Mouse (Mus musculus) liver, embryonic 14.5 days (tissue): ENCODE results near the gene Abhd16a. TPM values are rescaled to one million over a fixed set of nuclear protein-coding genes. Genes with fewer than 3 reads are reported as not detected.

Source experiments
- ATAC-seq: fragments of 200-750 bp; cut with Nextera tagmentation; 2 replicates; pipeline ENCODE4 v1.8.0; 2017; ENCODE audit warnings: moderate number of reproducible peaks, mild to moderate bottlenecking, moderate library complexity; ENCODE audit not compliant: insufficient read depth
- DNase-seq, 3 experiments: peaks; one replicate each; pipeline ENCODE4 v3.0.0-alpha.2; 2012 to 2013; ENCODE audit warnings: low read depth in 3 of 3, low spot score in 3 of 3
- H3K27ac ChIP-seq: fragments of 300-500 bp; sonication (generic); 2 replicates; pipeline ENCODE4 v1.5.1; 2014; ENCODE audit warnings: moderate library complexity, mild to moderate bottlenecking, control low read depth, inconsistent platforms
- H3K27me3 ChIP-seq: fragments of 300-500 bp; sonication (generic); 2 replicates; pipeline ENCODE4 v1.6.1; 2014; ENCODE audit warnings: mild to moderate bottlenecking, low read length, moderate library complexity; ENCODE audit not compliant: control insufficient read depth, insufficient read depth
- H3K36me3 ChIP-seq: fragments of 300-500 bp; sonication (generic); replicated peaks from 2 replicates; pipeline ENCODE4 v1.6.1; 2014; ENCODE audit warnings: low read depth; ENCODE audit not compliant: control insufficient read depth, insufficient read depth
- H3K4me1 ChIP-seq, 2 experiments: fragments of 200-500 bp in 1 of 2; fragments of 300-500 bp in 1 of 2; sonication (generic) in 1 of 2; replicated peaks; 2 replicates each; pipeline ENCODE4 v1.6.1; 2012 to 2014; ENCODE audit warnings: antibody characterized with exemption in 1 of 2, inconsistent platforms in 1 of 2, low read length in 1 of 2; ENCODE audit not compliant: control insufficient read depth in 2 of 2, insufficient read depth in 2 of 2
- H3K4me2 ChIP-seq: fragments of 300-500 bp; sonication (generic); 2 replicates; pipeline ENCODE4 v1.6.1; 2014; ENCODE audit warnings: low read depth, mild to moderate bottlenecking, control low read depth, moderate library complexity
- H3K4me3 ChIP-seq, 2 experiments: fragments of 200-500 bp in 1 of 2; fragments of 300-500 bp in 1 of 2; sonication (generic) in 1 of 2; 2 replicates each; pipeline ENCODE4 v1.5.1; 2012 to 2014; ENCODE audit warnings: low read depth in 2 of 2, low read length in 2 of 2, mild to moderate bottlenecking in 2 of 2, control low read depth in 1 of 2, inconsistent platforms in 1 of 2, moderate library complexity in 1 of 2; ENCODE audit not compliant: insufficient read depth in 1 of 2
- H3K9ac ChIP-seq: fragments of 300-500 bp; sonication (generic); replicated peaks from 2 replicates; pipeline ENCODE4 v1.6.1; 2014; ENCODE audit warnings: mild to moderate bottlenecking, control low read depth, moderate library complexity
- H3K9me3 ChIP-seq: fragments of 300-500 bp; sonication (generic); 2 replicates; pipeline ENCODE4 v1.6.1; 2016; ENCODE audit warnings: low read length, mixed read lengths; ENCODE audit not compliant: control insufficient read depth
- CTCF ChIP-seq: IDR thresholded peaks from 2 replicates; pipeline ENCODE4 v1.5.1; 2016; ENCODE audit warnings: antibody characterized with exemption, low read depth, control low read depth
- EP300 ChIP-seq: IDR thresholded peaks from 2 replicates; pipeline ENCODE4 v1.6.1; 2016; ENCODE audit warnings: antibody characterized with exemption, low read depth
- WGBS: fragments of 180-500 bp; shearing (Covaris S2); extraction: QIAGEN DNeasy Blood & Tissue Kit; methylation state at CpG from one replicate; pipeline ENCODE4 v1.1.7; 2014; ENCODE audit not compliant: insufficient replicate concordance; 5-methylcytosine and 5-hydroxymethylcytosine counted together
- polyA plus RNA-seq, 2 experiments: library from polyadenylated mRNA; depleted of rRNA in 1 of 2; stranded (reverse) in 1 of 2; unstranded in 1 of 2; fragments of >200 nt; fragmentation: Nextera tagmentation in 1 of 2; extraction: Ambion mirVana in 1 of 2; gene quantifications; 2 replicates each; pipeline versions ENCODE4 v1.2.1 to v1.2.3; 2012 to 2014

Gene Abhd16a
- polyA plus RNA-seq, 2 experiments: 30.0 to 42.3 TPM

DNA sequence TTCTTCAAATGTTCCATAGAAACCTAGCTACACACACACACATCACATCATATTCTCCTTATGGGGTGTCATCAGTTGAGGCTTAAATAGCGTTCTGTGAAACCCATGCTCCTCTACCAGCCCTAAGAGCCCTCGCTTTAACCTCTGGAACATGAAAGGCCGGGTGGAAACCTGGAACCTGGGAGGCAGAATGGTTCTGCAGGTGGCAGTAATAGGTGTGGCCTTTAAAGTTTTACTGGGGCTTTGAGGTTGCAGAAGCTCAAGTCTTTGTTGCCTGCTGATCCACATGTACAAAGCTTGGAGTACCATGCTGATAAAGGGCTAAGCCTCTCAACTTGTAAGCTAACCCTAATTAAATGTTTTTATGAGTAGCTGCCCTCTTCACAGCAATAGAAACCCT, 58.3 kb downstream of the Abhd16a start:
- ATAC-seq (no peak), DNase-seq (no peak)
- Histone ChIP-seq H3K9ac (no peak overlapping the region), H3K27me3 (no peaks in the 10 kb centered on the region), H3K4me2 (no peak overlapping the region), H3K36me3 (peaks cover 82% of the 10 kb centered on the region), H3K4me1 (no peaks in the 10 kb centered on the region), H3K9me3 (no peaks in the 10 kb centered on the region), H3K4me3 (no peak overlapping the region), H3K27ac (no peak overlapping the region)
- WGBS: 67% methylated on average over 3 of the region's 3 CpGs
- TF ChIP-seq CTCF (no peak), EP300 (no peak)

DNA sequence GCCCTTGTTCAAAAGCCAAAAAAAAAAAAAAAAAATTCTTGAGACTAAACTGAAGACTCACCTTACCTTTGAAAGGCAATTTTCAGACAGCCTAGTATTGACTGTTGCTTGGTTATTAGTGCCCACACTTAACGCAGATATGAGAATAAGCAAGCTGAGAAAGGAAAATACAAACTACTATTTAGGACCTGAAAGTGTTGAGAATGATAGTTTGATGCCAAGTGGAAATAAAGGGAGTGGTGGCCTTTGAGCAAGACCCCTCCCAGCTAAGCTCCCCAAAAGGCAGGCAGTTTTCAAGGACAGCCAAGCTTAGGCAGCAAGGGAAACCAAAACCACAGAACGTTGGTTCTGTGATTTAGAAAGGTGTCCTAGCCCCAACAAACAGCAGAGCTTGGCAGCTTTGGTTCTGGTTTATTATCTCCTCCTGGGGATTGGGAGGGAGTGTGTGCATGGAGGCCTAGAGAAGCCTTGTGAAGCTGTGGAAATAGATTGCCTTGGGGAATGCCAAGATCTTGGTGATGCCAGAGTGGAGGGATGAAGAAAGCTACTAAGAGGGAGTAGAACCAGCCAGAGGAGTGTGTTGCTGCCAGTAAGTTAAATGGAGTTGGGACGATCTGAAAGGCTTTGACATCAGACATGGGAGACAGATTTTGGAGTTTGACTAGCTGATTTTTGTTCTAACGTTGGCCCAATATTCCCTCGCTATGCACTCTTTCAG, 59.0 kb downstream of the Abhd16a start:
- H3K9ac ChIP-seq: no peak overlapping the region
- peaks cover 82% of the 10 kb centered on the region for H3K36me3 ChIP-seq
- DNase-seq (no peak), ATAC-seq (no peak)
- H3K27ac ChIP-seq: no peak overlapping the region
- H3K4me3 ChIP-seq: no peak overlapping the region
- WGBS: 66% methylated on average over 5 of the region's 5 CpGs
- H3K4me2 ChIP-seq: no peak overlapping the region
- TF ChIP-seq CTCF (no peak), EP300 (no peak)
- no peaks in the 10 kb centered on the region for H3K27me3 ChIP-seq
- no peaks in the 10 kb centered on the region for H3K9me3 ChIP-seq
- no peaks in the 10 kb centered on the region for H3K4me1 ChIP-seq

GRCm38 (mm10) chr17:35152121-35152520, 63.1 kb downstream of the Abhd16a start:
- no peak for TF ChIP-seq EP300
- no peak for TF ChIP-seq CTCF
- no peak overlapping the region for H3K9ac ChIP-seq
- H3K27ac ChIP-seq: no peak overlapping the region
- no peaks in the 10 kb centered on the region for H3K4me1 ChIP-seq
- no peak overlapping the region for H3K4me2 ChIP-seq
- ATAC-seq: no peak
- no peak for DNase-seq
- no peak overlapping the region for H3K4me3 ChIP-seq
- no peaks in the 10 kb centered on the region for H3K27me3 ChIP-seq
- H3K36me3 ChIP-seq: peaks cover 84% of the 10 kb centered on the region
- H3K9me3 ChIP-seq: no peaks in the 10 kb centered on the region
- WGBS: 89% methylated on average over 4 of the region's 4 CpGs

Other genes with a start within 250 kb of the Abhd16a start
Only the 30 nearest of the 44 such genes appear.
- gene Hspa1b, start 130.0 kb upstream of the Abhd16a start, polyA plus RNA-seq (2012; rRNA removed): 1.5 and 3.5 TPM in 2 replicates
- not detected in 2 replicates for gene Hspa1b, start 130.0 kb upstream of the Abhd16a start, polyA plus RNA-seq (2014; fragmentation: Nextera tagmentation; extraction: Ambion mirVana)
- gene Gm20481, start 119.4 kb upstream of the Abhd16a start, polyA plus RNA-seq (2012; rRNA removed): not detected in 2 replicates
- not detected in 2 replicates for gene Gm20481, start 119.4 kb upstream of the Abhd16a start, polyA plus RNA-seq (2014; fragmentation: Nextera tagmentation; extraction: Ambion mirVana)
- 0.90 and 2.5 TPM in 2 replicates for gene Hspa1a, start 117.1 kb upstream of the Abhd16a start, polyA plus RNA-seq (2012; rRNA removed)
- gene Hspa1a, start 117.1 kb upstream of the Abhd16a start, polyA plus RNA-seq (2014; fragmentation: Nextera tagmentation; extraction: Ambion mirVana): 0.38 and 0.41 TPM in 2 replicates
- 0.02 TPM in 1 of 2 replicates, not detected in the other for gene Hspa1l, start 116.6 kb upstream of the Abhd16a start, polyA plus RNA-seq (2012; rRNA removed)
- gene Hspa1l, start 116.6 kb upstream of the Abhd16a start, polyA plus RNA-seq (2014; fragmentation: Nextera tagmentation; extraction: Ambion mirVana): 0.19 and 0.25 TPM in 2 replicates
- 81.5 and 121 TPM in 2 replicates for gene Lsm2, start 107.4 kb upstream of the Abhd16a start, polyA plus RNA-seq (2012; rRNA removed)
- 122 and 132 TPM in 2 replicates for gene Lsm2, start 107.4 kb upstream of the Abhd16a start, polyA plus RNA-seq (2014; fragmentation: Nextera tagmentation; extraction: Ambion mirVana)
- 58.2 and 67.6 TPM in 2 replicates for gene Vars, start 88.3 kb upstream of the Abhd16a start, polyA plus RNA-seq (2012; rRNA removed)
- gene Vars, start 88.3 kb upstream of the Abhd16a start, polyA plus RNA-seq (2014; fragmentation: Nextera tagmentation; extraction: Ambion mirVana): 61.7 and 77.3 TPM in 2 replicates
- 0.12 and 0.18 TPM in 2 replicates for gene Vwa7, start 72.7 kb upstream of the Abhd16a start, polyA plus RNA-seq (2012; rRNA removed)
- 0.09 TPM in 1 of 2 replicates, not detected in the other for gene Vwa7, start 72.7 kb upstream of the Abhd16a start, polyA plus RNA-seq (2014; fragmentation: Nextera tagmentation; extraction: Ambion mirVana)
- gene Sapcd1, start 61.2 kb upstream of the Abhd16a start, polyA plus RNA-seq (2012; rRNA removed): 2.3 and 2.7 TPM in 2 replicates
- 2.5 and 2.7 TPM in 2 replicates for gene Sapcd1, start 61.2 kb upstream of the Abhd16a start, polyA plus RNA-seq (2014; fragmentation: Nextera tagmentation; extraction: Ambion mirVana)
- gene Msh5, start 42.5 kb upstream of the Abhd16a start, polyA plus RNA-seq (2012; rRNA removed): 3.3 and 4.3 TPM in 2 replicates
- gene Msh5, start 42.5 kb upstream of the Abhd16a start, polyA plus RNA-seq (2014; fragmentation: Nextera tagmentation; extraction: Ambion mirVana): 2.3 and 2.9 TPM in 2 replicates
- gene Clic1, start 39.3 kb upstream of the Abhd16a start, polyA plus RNA-seq (2012; rRNA removed): 76.4 and 78.0 TPM in 2 replicates
- 38.1 and 39.9 TPM in 2 replicates for gene Clic1, start 39.3 kb upstream of the Abhd16a start, polyA plus RNA-seq (2014; fragmentation: Nextera tagmentation; extraction: Ambion mirVana)
- 12.0 and 12.3 TPM in 2 replicates for gene Ddah2, start 30.2 kb upstream of the Abhd16a start, polyA plus RNA-seq (2012; rRNA removed)
- gene Ddah2, start 30.2 kb upstream of the Abhd16a start, polyA plus RNA-seq (2014; fragmentation: Nextera tagmentation; extraction: Ambion mirVana): 16.1 and 17.3 TPM in 2 replicates
- 0.26 and 0.48 TPM in 2 replicates for gene Ly6g6c, start 23.9 kb upstream of the Abhd16a start, polyA plus RNA-seq (2012; rRNA removed)
- gene Ly6g6c, start 23.9 kb upstream of the Abhd16a start, polyA plus RNA-seq (2014; fragmentation: Nextera tagmentation; extraction: Ambion mirVana): 0.24 and 0.37 TPM in 2 replicates
- 2.3 and 2.6 TPM in 2 replicates for gene Mpig6b, start 23.1 kb upstream of the Abhd16a start, polyA plus RNA-seq (2012; rRNA removed)
- gene Mpig6b, start 23.1 kb upstream of the Abhd16a start, polyA plus RNA-seq (2014; fragmentation: Nextera tagmentation; extraction: Ambion mirVana): 4.0 and 6.6 TPM in 2 replicates
- 0.08 and 0.32 TPM in 2 replicates for gene Ly6g6e, start 12.4 kb upstream of the Abhd16a start, polyA plus RNA-seq (2012; rRNA removed)
- gene Ly6g6e, start 12.4 kb upstream of the Abhd16a start, polyA plus RNA-seq (2014; fragmentation: Nextera tagmentation; extraction: Ambion mirVana): not detected in 2 replicates
- gene Ly6g6d, start 11.2 kb upstream of the Abhd16a start, polyA plus RNA-seq (2012; rRNA removed): 0.95 and 1.2 TPM in 2 replicates
- gene Ly6g6d, start 11.2 kb upstream of the Abhd16a start, polyA plus RNA-seq (2014; fragmentation: Nextera tagmentation; extraction: Ambion mirVana): 0.28 and 0.77 TPM in 2 replicates
- 4.1 and 5.1 TPM in 2 replicates for gene Ly6g6f, start 3.7 kb upstream of the Abhd16a start, polyA plus RNA-seq (2012; rRNA removed)
- gene Ly6g6f, start 3.7 kb upstream of the Abhd16a start, polyA plus RNA-seq (2014; fragmentation: Nextera tagmentation; extraction: Ambion mirVana): 5.0 and 6.3 TPM in 2 replicates
- not detected in 2 replicates for gene Ly6g5c, start 19.0 kb downstream of the Abhd16a start, polyA plus RNA-seq (2012; rRNA removed)
- gene Ly6g5c, start 19.0 kb downstream of the Abhd16a start, polyA plus RNA-seq (2014; fragmentation: Nextera tagmentation; extraction: Ambion mirVana): not detected in 2 replicates
- 0.57 and 0.70 TPM in 2 replicates for gene Ly6g5b, start 26.2 kb downstream of the Abhd16a start, polyA plus RNA-seq (2012; rRNA removed)
- 0.27 TPM in 1 of 2 replicates, not detected in the other for gene Ly6g5b, start 26.2 kb downstream of the Abhd16a start, polyA plus RNA-seq (2014; fragmentation: Nextera tagmentation; extraction: Ambion mirVana)
- 8.9 and 10.0 TPM in 2 replicates for gene Gpank1, start 32.2 kb downstream of the Abhd16a start, polyA plus RNA-seq (2012; rRNA removed)
- 12.2 and 12.7 TPM in 2 replicates for gene Gpank1, start 32.2 kb downstream of the Abhd16a start, polyA plus RNA-seq (2014; fragmentation: Nextera tagmentation; extraction: Ambion mirVana)
- 79.2 and 106 TPM in 2 replicates for gene Csnk2b, start 32.8 kb downstream of the Abhd16a start, polyA plus RNA-seq (2012; rRNA removed)
- gene Csnk2b, start 32.8 kb downstream of the Abhd16a start, polyA plus RNA-seq (2014; fragmentation: Nextera tagmentation; extraction: Ambion mirVana): 127 and 142 TPM in 2 replicates
- gene D17H6S53E, start 37.1 kb downstream of the Abhd16a start, polyA plus RNA-seq (2012; rRNA removed): 0.75 and 1.5 TPM in 2 replicates
- gene D17H6S53E, start 37.1 kb downstream of the Abhd16a start, polyA plus RNA-seq (2014; fragmentation: Nextera tagmentation; extraction: Ambion mirVana): 1.3 and 1.5 TPM in 2 replicates
- 285 and 317 TPM in 2 replicates for gene Apom, start 42.8 kb downstream of the Abhd16a start, polyA plus RNA-seq (2012; rRNA removed)
- 750 and 763 TPM in 2 replicates for gene Apom, start 42.8 kb downstream of the Abhd16a start, polyA plus RNA-seq (2014; fragmentation: Nextera tagmentation; extraction: Ambion mirVana)
- gene Bag6, start 45.9 kb downstream of the Abhd16a start, polyA plus RNA-seq (2012; rRNA removed): 45.7 and 48.1 TPM in 2 replicates
- gene Bag6, start 45.9 kb downstream of the Abhd16a start, polyA plus RNA-seq (2014; fragmentation: Nextera tagmentation; extraction: Ambion mirVana): 22.9 and 30.5 TPM in 2 replicates
- gene Prrc2a, start 75.6 kb downstream of the Abhd16a start, polyA plus RNA-seq (2012; rRNA removed): 61.4 and 67.5 TPM in 2 replicates
- 33.4 and 46.0 TPM in 2 replicates for gene Prrc2a, start 75.6 kb downstream of the Abhd16a start, polyA plus RNA-seq (2014; fragmentation: Nextera tagmentation; extraction: Ambion mirVana)
- gene Aif1, start 86.8 kb downstream of the Abhd16a start, polyA plus RNA-seq (2012; rRNA removed): 3.1 and 8.1 TPM in 2 replicates
- gene Aif1, start 86.8 kb downstream of the Abhd16a start, polyA plus RNA-seq (2014; fragmentation: Nextera tagmentation; extraction: Ambion mirVana): 18.6 and 20.7 TPM in 2 replicates
- 25.6 and 37.4 TPM in 2 replicates for gene Lst1, start 99.2 kb downstream of the Abhd16a start, polyA plus RNA-seq (2012; rRNA removed)
- gene Lst1, start 99.2 kb downstream of the Abhd16a start, polyA plus RNA-seq (2014; fragmentation: Nextera tagmentation; extraction: Ambion mirVana): 32.8 and 37.7 TPM in 2 replicates
- gene Ltb, start 105.2 kb downstream of the Abhd16a start, polyA plus RNA-seq (2012; rRNA removed): 0.47 and 0.70 TPM in 2 replicates
- gene Ltb, start 105.2 kb downstream of the Abhd16a start, polyA plus RNA-seq (2014; fragmentation: Nextera tagmentation; extraction: Ambion mirVana): 0.28 and 0.64 TPM in 2 replicates
- gene Tnf, start 112.7 kb downstream of the Abhd16a start, polyA plus RNA-seq (2012; rRNA removed): 0.42 and 0.73 TPM in 2 replicates
- 0.15 and 0.43 TPM in 2 replicates for gene Tnf, start 112.7 kb downstream of the Abhd16a start, polyA plus RNA-seq (2014; fragmentation: Nextera tagmentation; extraction: Ambion mirVana)
- 0.04 and 0.07 TPM in 2 replicates for gene Lta, start 116.1 kb downstream of the Abhd16a start, polyA plus RNA-seq (2012; rRNA removed)
- not detected in 2 replicates for gene Lta, start 116.1 kb downstream of the Abhd16a start, polyA plus RNA-seq (2014; fragmentation: Nextera tagmentation; extraction: Ambion mirVana)
- gene Gm16181, start 131.6 kb downstream of the Abhd16a start, polyA plus RNA-seq (2012; rRNA removed): 0.19 and 0.21 TPM in 2 replicates
- gene Gm16181, start 131.6 kb downstream of the Abhd16a start, polyA plus RNA-seq (2014; fragmentation: Nextera tagmentation; extraction: Ambion mirVana): not detected in 2 replicates